Mouse (Mus musculus) megakaryocyte-erythroid progenitor cell, adult 5-6 weeks (primary cell): ENCODE data around the gene Arl3. TPM values are rescaled to one million over a fixed set of nuclear protein-coding genes. Genes with fewer than 3 reads are reported as not detected.
"Not testable (repeated sequence)": the region's sequence is repeated elsewhere in the genome, so short reads cannot be mapped to it uniquely, and the experiment has no call there.

Experiments
- ATAC-seq: replicated peaks from 2 replicates; pipeline ENCODE4 v1.8.0; 2016; ENCODE audit warnings: mild to moderate bottlenecking, inconsistent platforms; ENCODE audit not compliant: severe bottlenecking, poor library complexity, low FRiP score, low TSS enrichment
- total RNA-seq, 2 experiments: library from RNA; stranded (forward) in 1 of 2; stranded (reverse) in 1 of 2; fragments of 200-1000, 215-1000 nt in 1 of 2; fragments of >200 nt in 1 of 2; fragmentation: Nextera tagmentation in 1 of 2; gene quantifications; 2 replicates each; pipeline ENCODE4 v1.2.3; 2014 to 2017

The Arl3 gene
- total RNA-seq, 2 experiments from 2014 or later: 14.2 to 31.7 TPM

DNA sequence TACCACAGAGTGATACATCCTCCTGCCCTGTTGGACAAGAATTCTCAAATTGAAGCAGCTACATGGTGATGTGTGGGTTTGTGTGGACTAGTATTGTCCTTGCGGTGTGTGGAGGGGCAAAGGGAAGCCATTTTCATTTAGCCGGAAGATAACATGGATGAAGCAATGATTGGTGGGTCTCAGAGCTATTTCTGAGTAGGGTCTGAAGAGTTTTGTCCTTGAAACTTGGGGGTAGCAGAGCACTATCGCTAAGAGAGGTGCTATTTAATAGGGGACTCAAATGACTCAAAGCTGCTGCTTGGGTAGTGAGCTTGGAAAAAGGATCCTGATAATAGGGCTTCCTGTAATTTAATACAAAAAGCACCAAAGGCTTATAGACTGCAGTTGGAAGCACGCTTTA lies 25.2 kb upstream of the Arl3 start:
- no peak for ATAC-seq

DNA sequence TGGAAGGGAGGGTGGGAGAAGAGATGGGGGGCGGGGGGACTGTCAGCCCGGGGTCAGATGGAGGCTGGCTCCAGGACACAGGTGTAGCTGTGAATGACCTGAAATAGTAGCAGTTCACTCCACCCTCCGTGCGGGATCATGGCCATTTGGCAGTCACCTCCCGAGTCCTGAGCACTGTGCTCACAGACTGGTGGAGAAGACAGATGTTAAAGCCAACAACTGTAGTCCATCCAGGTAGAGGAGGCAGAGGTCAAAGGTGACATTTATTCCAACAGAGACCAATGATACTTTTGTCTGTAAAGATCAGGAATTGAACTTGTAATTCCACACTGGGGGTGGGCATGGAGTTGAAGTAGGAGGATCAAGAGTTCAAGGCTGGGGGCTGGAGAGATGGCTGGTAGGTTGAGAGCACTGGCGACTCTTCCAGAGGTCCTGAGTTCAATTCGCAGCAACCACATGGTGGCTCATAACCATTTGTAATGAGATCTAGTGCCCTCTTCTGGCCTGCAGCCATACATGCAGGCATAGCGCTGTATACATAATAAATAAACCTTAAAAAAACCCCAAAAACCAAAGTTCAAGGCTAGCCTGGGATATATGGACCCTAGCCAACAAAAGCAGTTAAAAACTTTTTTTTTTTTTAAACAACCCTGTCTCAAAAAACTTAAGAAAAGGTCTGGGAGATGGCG lies 19.9 kb upstream of the Arl3 start:
- no peak for ATAC-seq

DNA sequence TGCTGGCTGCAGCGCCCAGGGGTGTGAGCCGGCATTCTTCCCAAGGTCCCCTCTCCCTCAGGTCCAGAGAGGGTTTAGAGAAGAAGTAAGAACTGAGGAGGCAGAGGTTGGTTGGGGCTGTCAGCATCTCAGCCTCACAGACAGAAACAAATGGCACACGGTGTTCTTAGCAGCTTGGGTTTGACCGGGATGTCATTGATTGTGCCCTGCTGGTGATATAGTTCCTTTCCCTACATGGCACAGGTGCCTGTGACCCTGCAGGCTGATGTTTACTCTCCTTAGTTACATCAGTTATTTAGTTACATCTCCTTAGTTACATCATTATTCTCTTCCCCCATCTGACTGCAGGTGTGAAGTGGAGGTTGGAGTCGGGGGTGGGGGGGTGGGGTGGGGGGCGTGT lies 18.6 kb upstream of the Arl3 start:
- ATAC-seq: no peak

DNA sequence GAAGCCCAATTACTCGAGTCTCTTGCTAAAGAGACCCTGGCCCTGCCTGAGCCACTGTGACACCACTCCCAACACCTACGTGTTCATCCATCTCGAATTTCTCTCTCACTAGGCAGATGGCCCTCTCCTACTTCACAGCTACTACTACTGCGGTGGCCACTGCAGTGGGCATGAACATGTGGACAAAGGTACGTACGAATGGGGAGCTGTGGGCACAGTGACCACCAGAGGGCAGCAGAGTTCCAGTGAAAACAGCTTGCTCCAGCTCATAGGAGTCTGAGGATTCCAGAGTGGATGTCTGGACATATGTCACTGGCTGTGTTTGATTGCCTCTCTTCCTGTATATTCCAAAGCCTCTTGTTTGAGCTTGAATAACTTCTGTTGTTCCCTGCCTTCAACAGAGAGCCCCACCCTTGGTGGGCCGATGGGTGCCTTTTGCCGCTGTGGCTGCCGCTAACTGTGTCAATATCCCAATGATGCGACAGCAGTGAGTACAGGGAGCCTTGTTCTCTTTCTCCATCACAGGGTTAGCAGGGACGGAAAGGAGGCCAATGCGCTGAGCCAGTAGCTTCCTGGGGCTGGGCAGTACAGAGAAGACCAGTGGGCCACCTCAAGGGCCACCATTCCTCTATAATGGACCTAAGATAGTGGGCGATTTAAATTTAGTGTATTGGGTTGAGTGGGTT lies 15.0 kb upstream of the Arl3 start:
- peak; percentile 82 for ATAC-seq

DNA sequence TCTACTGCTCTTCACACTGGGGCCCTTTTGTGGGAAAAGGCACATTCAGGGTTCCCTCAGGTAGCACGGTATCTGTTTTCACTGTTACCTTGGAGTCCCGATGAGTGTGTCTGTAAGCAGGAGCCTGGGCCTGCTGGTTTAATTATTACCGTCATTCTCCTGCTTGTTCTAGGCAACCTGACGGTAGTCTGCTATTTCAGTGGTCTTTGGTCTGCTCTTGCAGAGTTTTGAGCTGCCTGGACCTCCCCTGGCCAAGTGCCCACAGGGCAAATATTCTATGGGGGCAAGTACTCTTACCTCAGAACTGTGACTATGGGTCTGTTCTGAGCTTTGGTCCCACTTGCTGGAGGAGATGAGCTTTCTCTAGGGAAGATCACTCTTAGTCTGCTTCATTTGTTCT lies 2.2 kb upstream of the Arl3 start:
- ATAC-seq: no peak

DNA sequence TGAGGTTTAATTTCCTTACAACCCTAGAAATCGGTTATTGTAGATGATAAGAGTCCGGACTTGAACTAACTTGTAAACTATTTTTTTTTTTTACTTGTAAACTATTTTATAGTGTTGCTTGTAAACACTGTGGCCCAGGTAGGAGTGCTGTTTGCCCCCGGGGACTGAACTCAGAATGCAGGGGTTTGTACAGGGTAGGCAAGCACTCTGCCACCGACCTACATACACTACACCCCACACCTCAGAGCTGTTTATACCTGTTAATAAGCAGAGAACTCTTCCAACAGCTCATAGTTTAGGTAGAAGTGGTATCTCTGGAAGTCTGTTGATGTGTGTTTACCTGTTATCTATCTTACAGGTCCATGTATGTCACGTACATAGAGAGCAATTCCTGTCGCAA lies 992 bp upstream of the Arl3 start:
- no peak for ATAC-seq

DNA sequence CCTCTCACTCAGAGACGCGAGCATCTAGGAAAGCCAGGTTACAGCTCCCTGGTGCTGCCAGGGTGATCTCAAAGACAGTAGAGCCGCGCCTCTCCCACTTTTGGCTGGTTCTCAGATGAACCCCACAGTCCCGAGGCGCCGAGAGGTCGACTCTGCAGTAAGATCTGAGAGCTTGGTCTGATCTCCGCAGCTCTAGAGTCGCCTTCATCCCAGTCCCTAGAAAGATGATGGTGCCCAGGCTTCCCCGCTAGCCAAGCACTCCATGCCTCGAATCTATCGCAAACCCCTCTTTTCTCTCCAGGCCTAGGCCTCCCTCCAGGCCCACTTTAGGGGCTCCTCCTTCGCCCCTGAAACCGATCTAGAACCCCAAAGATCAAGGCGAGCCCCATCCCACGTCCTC lies 450 bp downstream of the Arl3 start:
- ATAC-seq: peak; percentile 25; the same call in 1 of the 2 replicates

DNA sequence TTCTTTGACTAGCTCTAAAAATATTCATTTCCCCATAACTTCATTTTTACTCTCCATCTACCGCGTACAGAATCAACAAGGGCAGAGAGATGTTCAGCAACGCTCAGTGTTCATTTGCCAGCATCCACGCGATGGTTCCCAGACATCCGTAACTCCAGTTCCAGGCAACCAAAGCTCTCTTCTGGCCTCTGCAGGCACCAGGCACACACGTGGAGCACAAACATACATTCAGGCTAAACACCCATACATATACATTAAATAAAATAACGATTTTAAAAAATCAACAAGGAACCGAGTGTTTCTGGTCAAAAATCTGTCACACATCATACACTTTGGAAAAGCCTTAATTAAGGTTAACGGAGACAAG lies 1.1 kb downstream of the Arl3 start:
- ATAC-seq: no peak

DNA sequence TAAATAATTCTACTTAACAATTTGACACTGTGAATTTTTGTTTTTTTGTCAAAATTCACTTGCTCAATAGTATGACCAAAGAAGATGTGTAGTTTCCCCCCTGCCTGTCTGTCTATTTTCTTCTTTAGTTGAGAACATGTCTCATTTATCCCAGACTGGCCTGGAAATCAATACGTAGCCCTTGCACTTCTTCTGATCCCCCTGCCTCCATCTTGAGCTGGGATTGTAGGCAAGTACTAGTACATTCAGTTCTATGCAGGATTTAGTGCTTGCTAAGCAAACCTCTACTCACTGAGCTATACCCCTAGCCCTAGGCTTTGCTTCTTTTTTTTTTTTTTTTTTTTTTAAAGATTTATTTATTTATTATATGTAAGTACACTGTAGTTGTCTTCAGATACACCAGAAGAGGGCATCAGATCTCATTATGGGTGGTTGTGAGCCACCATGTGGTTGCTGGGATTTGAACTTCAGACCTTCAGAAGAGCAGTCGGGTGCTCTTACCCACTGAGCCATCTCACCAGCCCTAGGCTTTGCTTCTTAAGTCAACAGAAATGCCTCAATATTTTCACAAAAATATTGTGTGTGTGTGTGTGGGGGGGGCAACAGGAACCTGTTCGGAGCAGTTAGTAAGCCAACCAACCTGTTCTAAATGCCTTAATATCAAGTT lies 1.7 kb downstream of the Arl3 start:
- not testable (repeated sequence) for ATAC-seq

DNA sequence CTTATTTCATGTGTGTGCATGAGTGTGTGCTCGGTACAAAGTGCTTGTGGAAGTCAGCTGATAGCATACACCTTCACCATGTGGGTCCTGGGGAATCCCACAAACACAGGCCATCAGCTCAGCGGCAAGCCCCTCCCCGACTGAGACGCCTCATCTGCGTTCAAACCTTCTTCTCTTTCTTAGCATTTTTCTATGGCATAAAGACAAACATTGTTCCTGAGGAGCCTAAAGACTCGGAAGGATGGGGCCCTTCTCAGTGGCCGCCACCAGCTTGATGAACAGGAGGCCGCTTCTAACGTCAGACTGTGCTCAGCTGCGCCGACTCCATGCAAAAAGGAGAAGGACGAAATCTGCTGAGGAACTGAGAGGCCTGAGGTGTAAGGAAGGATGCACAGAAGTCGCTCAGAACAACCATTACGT lies 8.9 kb downstream of the Arl3 start:
- no peak for ATAC-seq

DNA sequence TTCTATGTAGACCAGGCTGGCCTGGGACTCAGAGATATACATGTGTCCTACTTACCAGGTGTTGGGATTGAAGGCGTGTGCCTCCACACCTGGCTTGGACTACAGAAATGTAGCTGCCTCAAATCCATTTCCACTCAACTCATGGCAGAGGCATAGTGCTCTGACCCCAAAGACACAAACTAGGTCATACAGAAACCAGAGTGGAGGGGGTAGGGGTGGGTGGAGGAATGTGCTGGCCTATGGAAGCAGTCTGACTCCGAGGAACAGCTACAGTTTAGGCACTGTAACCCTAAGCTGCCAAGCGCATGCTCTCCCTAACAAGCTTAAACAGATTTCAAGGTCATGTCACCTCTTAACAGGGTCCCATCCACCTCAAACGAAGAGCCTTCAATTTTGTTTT lies 9.4 kb downstream of the Arl3 start:
- no peak for ATAC-seq

DNA sequence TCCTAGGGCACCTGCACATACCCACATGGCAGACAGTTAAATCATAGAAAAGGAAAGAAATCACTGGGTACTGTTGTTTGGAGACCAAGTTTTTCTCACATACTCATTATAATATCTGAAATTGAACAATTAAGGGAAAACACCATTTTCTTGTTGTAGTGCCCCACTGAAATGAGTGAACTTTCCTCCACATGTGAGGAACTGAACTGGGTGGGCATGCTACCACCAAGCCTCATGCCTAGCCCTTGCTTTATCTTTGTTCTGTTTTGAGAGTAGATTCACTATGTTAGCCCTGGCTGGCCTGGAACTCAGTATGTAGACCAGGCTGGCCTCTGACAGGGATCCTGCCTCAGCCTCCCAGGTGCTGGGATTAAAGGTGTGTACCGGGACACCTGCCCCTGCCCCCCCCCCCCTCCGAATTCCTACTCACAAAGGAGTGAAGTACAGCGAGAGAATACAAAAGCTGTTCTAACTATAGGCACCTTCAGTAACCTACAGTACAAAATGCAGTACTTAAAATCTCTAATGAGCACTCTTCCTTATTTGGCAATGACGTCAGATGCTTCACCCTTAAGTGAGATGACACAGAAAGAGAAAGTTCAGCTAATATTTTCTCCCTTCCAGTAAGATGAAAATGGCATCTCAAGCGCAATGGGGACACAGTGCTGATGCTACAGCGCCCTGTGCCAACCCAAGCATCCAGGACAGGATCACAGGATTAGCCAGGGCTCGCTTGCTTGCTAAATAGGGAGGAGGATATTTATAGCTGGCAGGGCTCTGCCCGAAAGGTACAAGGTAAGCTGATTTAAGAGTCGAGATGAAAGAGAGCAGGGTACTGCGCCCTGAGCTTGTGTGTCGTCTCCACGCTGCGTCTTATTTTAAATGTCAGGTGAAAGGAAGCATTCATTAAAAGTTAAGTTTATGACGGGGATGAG lies 10.2 kb downstream of the Arl3 start:
- ATAC-seq: no peak

DNA sequence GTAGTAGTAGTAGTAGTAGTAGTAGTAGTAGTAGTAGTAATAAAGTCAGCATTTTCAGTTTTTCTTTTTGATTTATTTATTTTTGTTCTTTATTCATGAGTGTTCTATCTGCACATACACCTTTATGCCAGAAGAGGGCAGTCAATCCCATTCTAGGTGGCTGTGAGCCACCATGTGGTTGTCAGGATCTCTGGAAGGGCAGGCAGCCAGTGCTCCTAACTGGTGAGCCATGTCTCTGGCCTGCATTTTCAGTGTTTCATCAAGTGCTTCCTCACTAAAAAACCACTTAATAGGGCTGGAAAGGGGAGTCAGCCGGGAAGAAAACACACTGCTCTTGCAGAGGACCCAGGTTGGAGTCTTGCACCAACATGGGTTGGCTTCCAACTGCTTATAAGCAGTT lies 10.9 kb downstream of the Arl3 start:
- ATAC-seq: peak; percentile 69

DNA sequence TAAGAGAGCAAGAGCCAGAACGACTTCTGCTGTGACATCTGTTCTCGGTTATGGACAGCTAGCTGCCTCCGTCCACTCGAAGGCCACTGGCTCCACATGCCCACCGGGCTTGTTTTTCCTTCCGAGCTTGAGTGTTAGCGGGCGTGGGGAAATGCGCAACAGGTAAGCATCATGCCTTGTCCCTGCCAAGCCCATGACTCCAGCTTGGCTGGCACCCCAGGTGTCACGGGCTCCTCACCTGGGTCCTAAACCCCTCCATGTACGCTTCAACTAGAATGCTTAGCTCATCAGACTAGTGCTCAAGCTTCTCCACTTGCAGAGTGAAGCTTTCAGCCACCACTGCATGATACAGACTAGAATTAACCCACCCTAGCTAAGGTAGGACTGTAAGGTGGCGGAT lies 14.4 kb downstream of the Arl3 start:
- no peak for ATAC-seq

DNA sequence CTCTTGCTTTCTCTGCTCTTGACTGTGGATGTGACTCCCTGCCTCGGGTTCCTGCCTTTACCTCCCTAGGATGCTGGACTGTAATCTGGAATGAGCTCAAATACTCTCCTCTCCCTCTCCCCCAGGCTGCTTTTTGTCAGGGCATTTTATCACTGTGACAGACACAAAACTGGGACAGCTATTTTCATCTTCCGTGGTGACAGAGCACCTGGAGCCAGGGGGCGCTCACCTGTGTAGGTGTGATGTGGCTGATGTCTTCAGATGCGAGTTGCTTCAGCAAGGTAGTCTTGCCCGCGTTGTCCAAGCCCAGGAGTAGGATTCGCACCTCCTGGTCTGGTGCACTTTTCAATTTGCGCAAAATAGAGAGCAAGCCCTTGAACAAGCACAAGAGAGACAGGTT lies 15.0 kb downstream of the Arl3 start:
- ATAC-seq: no peak

DNA sequence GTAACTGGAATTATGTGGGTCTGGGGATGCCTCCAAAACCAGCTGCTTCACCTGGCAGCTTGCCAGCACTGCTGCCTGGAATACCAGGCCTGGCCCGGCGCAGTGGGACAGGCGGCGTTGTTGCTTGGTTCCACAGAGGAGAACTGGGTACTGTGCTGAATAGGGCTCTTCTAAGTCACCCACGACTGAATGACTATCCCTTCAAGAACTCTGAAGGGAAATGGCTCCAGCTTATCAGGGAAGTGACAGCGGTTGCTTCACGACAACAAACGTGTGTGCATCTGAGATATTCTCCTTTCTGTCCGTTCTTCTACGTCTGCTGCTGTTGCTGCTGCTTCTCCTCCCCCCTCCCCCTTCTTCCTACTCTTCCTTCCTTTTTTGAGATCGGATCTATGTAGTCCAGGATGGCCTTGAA lies 19.4 kb downstream of the Arl3 start:
- ATAC-seq: peak; percentile 91

DNA sequence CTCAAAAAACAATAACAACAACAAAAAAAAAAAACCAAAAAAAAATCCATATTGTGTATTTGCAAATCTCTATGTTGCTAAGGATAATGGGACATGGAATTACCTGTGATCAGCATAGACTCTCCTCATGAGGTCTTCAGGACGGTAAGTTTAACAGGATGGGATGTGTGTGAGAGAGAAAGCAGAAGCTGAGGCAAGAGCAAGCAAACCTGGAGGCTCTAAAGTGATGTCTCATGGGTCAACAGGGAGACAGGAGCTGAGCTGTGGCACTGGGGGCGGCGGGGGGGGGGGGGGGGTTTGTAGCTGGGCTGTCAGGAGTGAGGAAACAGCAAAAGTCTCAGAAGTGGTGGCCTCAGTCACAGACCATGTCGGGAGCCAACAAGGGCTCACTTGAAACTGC lies 20.5 kb downstream of the Arl3 start:
- ATAC-seq: no peak

DNA sequence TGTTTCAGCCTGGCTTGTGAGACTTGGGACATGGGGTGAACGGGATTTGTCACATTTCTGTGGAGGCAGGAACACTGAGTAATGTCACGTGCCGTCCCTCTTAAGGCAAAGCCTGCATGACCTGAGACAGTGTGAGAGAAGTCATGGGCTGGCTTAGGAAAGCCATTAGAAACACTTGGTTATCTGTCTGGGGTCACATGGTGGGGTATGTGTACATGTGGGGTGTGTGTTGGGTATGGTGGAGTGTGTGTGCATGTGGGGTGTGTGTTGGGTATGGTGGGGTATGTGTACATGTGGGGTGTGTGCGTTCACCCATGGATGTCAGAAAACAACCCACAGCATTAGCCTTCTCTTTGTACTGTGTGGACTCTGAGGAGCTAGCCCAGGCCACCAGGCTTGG lies 22.6 kb downstream of the Arl3 start:
- no peak for ATAC-seq

DNA sequence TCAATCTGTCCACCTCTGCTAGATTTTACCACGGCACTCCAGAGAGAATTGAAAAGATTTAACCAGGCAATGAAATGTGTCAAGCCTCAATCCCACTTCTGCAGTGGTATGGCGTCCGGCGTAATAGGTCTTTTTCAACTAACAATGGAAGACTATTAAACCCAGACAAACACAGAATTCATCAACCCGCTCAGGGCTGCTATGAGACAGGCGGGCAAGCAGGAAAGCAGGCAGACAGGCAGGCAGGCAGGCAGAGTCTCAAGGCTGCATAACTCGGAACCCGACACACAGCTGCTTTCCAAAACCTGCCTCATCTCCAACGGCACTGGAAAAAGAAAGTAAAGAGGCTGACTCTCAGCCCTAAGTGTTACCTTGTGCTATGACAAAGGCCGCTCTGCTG lies 24.9 kb downstream of the Arl3 start:
- no peak for ATAC-seq

DNA sequence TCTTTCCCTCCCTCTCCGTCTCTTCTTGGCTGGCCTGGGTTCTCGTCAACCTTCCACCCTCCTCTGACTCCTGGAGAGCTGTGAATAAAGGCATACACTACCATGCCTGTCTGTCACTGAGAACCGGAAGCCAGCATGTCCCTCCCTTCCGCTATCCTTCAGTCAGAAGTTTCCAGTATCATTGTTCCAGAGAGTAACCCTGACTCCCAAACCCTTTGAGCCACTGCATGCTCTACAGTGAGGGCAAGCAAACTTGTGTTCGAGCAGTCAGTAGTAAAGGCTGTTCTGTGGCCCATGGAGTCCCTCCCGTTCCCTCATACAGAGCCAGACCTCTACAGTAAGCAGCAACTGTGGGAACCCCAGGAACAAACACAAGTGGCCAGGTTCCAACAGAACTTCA lies 25.4 kb downstream of the Arl3 start:
- ATAC-seq: no peak
